Mouse (Mus musculus) right cerebral cortex, postnatal 10 days (tissue): ENCODE measurements around the gene Lpo.
"Not testable (repeated sequence)": the region's sequence is repeated elsewhere in the genome, so short reads cannot be mapped to it uniquely, and the experiment has no call there.

Experiments used
- DNase-seq, 2 experiments: peaks; one replicate each; pipeline ENCODE4 v3.0.0; 2021; ENCODE audit warnings: low spot score in 2 of 2

Lpo gene

GRCm38 (mm10) chr11:87828239-87828900 lies at the start of gene Lpo:
Gene Lpo, minus strand, starts transcription at chr11:87828289.
- DNase-seq, result no peak

- DNase-seq, result no peak
Observed at GRCm38 (mm10) chr11:87875436-87875835, 47.3 kb upstream of the Lpo start, which contains the start of gene Epx. Gene Epx, minus strand, starts transcription at chr11:87875536.

DNA sequence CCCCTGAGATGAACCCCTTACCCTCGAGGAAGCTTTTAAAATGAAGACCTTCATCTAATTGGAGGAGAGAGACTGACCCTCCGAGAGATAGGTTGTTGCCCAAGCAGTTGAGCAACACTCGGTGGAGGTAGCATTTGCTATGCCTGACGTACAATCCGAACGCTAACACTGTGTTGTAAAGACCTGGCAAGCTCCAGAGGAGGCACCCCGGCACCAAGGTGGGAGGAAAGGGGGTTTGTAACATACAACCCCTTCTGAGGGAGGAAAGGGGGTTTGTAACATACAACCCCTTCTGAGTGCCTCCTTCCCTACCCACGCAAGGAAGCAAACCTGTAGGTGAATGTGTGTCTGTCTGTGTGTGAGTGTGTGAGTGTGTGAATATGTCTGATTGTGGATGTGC lies 43.7 kb upstream of the Lpo start:
- no peak for DNase-seq

- no peak for DNase-seq
Observed at GRCm38 (mm10) chr11:87870096-87870495, 42.0 kb upstream of the Lpo start.

GRCm38 (mm10) chr11:87866891-87867290 lies 38.8 kb upstream of the Lpo start:
- DNase-seq, result not testable (repeated sequence)

- no peak for DNase-seq
Observed at GRCm38 (mm10) chr11:87862805-87863204, 34.7 kb upstream of the Lpo start.

DNA sequence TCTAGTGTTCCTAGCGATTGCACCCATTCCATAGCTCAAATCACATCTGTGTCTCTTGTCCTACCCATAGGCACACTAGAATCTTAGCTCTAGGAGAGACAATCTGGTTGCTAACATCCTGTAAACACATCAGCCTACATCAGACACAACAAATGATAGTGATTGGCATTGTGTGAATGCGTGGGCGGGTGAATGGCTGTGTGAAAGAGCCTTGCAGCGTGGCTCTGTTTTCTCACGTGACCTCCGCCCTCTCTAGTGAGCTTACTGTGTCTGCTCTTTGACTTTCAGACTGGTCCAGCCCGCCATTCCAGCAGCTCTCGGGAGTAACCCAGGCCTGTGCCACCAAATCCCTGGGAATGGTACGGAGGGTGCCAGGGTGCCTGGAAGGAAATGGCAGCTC lies 32.3 kb upstream of the Lpo start:
- DNase-seq, result no peak

GRCm38 (mm10) chr11:87859273-87859672 lies 31.2 kb upstream of the Lpo start:
- no peak for DNase-seq

- no peak for DNase-seq
Observed at GRCm38 (mm10) chr11:87854550-87854949, 26.5 kb upstream of the Lpo start.

GRCm38 (mm10) chr11:87853597-87853954 lies 25.5 kb upstream of the Lpo start:
- DNase-seq, result peak; percentile 37 to 54

- peak; percentile 96 for DNase-seq
Observed at GRCm38 (mm10) chr11:87852690-87853596, 24.9 kb upstream of the Lpo start, which contains the start of gene Mks1. Gene Mks1, plus strand, starts transcription at chr11:87853215.

GRCm38 (mm10) chr11:87847884-87848283 lies 19.8 kb upstream of the Lpo start:
- no peak for DNase-seq

GRCm38 (mm10) chr11:87846968-87847600 lies 19.0 kb upstream of the Lpo start:
- DNase-seq, result no peak

DNA sequence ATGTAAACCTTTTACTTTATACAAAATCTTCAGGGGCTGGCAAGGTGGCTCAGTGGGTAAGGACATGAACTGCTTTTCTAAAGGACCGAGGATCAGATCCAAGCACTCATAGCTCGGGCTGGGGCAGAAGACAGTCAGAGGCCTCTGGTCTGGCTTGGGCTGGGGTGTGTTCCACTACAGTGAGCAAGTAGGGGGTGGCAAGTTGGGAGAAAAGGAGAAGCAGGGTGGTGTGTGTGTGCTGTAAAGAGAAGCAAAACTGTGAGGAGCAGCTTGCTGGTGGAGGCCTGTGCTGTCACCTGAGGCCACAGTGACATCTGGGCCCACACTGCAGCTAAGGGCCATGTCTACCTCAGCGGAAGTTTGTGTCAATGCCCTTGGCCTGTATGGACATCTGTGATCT lies 13.3 kb upstream of the Lpo start:
- no peak for DNase-seq

DNA sequence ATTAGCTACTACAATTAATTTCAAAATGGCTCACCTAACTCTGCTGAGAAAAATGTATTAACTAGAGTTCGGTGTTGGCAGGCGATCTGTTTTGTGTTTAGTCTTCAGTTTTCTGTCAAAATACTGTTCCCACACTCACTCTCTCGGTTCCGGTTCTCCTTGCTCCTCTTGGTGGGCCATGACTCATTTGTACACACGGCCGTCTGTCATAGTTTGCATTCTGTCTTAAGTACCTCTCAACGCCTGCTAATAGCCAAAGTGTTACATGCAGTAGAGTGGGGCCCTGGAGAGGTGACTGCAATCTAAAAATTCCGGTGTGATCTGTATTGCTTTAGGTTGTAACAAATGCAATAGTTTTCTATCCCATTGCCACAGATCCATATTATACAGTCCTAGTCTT lies 12.6 kb upstream of the Lpo start:
- no peak for DNase-seq

DNA sequence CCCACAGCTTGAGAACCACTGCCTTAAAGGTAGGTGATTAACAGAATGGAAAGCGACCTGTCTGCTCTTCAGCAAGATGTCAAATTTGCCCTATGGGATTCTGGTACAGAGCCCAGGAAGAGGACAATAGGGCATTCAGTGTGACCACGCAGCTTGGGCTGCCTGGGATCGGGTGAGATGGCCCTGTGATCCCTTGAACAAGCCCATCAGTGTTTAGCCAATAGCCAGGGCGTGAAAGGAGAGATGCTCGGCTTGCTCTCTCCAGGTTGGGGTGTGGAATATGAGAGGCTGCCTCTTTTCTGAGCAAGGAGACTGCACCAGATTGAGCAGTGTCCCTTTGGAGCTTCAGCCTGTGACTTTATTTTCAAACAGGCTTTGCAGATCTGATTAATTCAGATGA lies 6.6 kb downstream of the Lpo start:
- no peak for DNase-seq

- DNase-seq, result no peak
Observed at GRCm38 (mm10) chr11:87817443-87817773, 10.7 kb downstream of the Lpo start.

GRCm38 (mm10) chr11:87816707-87817442 lies 11.2 kb downstream of the Lpo start:
- peak; percentile 42 to 59 for DNase-seq

DNA sequence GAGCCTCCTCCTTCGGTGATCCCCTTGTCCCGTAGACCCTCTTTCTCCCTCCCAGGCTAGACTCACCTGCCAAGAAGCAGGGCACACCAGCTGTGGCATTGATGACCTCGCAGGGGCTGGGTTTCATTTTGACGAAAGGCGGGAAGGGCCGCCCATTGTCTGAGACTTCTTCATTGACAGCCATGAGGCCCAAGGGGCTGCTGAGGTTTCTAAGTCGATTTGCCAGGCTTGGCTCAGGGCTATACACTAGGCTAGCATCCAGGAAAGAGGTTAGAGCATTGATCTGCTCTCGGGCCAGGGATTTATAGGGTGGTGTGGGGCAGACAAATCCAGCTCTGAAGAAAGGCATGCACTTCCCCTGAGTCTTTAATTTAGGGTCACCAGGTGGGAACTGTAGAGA lies 13.3 kb downstream of the Lpo start:
- DNase-seq, result no peak

DNA sequence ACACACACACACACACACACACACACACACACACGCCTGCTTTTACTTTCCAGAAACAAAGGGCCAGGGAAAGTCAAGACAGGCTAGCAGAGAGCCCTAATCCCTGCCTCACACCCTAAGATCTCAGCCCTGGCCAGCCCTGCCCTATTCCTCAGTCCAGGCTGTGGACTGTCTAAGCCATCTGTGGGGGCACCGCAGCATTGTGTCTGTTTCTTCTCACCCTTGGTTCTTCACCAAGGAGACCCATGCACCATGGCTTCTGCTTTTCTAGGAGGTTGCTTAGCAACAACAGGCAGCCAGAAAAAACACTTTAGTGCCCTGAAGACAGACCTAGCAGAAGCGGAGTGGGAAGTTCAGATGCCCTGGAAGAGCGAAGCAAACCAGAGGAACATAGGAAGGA lies 16.7 kb downstream of the Lpo start:
- DNase-seq, result peak; percentile 34 to 51

DNA sequence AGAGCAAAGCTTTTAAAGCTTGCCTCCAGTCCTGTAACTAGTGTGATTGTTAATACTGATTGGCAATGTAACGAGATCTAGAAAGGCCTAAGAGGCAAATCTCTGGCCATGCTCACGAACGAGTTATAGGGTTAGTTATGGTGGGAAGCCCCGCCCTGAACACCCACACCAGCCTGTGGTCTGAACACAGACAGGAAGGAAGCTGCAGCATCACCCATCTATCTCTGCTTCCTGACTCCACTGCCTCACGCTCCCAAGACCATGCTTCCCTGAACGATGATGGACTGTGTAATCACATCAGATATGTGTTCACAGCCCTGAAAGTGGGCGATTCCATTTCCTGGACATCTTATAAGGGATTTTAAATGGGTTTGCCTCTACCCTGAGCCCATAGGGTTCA lies 19.9 kb downstream of the Lpo start:
- DNase-seq, result no peak

DNA sequence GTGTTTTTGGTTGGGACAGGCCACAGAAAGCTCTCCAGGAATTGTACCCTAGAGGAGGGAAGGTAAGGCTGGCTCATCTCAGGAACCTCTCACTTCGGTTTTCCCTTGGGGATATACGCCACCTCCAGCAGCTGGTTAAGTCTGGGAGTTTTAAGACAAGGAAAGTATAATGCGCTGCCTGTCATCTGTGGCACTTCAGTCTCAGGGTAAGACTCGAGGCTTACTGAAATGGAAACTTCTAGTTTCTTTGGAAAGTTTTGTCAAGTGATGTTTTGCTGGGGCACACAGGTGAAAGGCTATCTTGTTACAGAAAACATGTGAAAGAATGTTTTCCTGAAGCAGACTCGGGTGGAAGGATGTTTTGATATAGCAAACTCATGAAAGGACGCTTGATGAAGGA lies 20.7 kb downstream of the Lpo start:
- no peak for DNase-seq
